Mouse (Mus musculus) Muller cell, postnatal 12 days (primary cell): ENCODE measurements around the gene Gm8298.
A peak's percentile ranks its signal among the peaks of the same experiment; 100 is the strongest.
"Not testable (repeated sequence)": the region's sequence is repeated elsewhere in the genome, so short reads cannot be mapped to it uniquely, and the experiment has no call there.

ENCODE experiments used
- DNase-seq: peaks from one replicate; pipeline ENCODE4 v3.0.0-alpha.2; 2015; ENCODE audit errors: inconsistent ontology term

Gm8298 gene

GRCm38 (mm10) chr3:59860751-59861150 is at the start of gene Gm8298:
Gene Gm8298 (plus strand): TSS chr3:59861051.
- no peak for DNase-seq

- no peak for DNase-seq
Measured at GRCm38 (mm10) chr3:59813169-59813568, 47.7 kb upstream of the Gm8298 start.

GRCm38 (mm10) chr3:59870765-59871164 is 9.9 kb downstream of the Gm8298 start:
- peak; percentile 22 for DNase-seq

GRCm38 (mm10) chr3:59877601-59878000 is 16.8 kb downstream of the Gm8298 start:
- not testable (repeated sequence) for DNase-seq

GRCm38 (mm10) chr3:59879801-59880554 is 19.1 kb downstream of the Gm8298 start:
- DNase-seq = not testable (repeated sequence)

GRCm38 (mm10) chr3:59893276-59893675 is 32.4 kb downstream of the Gm8298 start:
- no peak for DNase-seq

- DNase-seq = no peak
Measured at GRCm38 (mm10) chr3:59924914-59925313, 64.1 kb downstream of the Gm8298 start, which contains the start of gene C130079G13Rik. Gene C130079G13Rik (plus strand): TSS chr3:59925214.
